Comparison of ENCODE assay signal across 10 mouse cellular contexts in the genomic region with DNA sequence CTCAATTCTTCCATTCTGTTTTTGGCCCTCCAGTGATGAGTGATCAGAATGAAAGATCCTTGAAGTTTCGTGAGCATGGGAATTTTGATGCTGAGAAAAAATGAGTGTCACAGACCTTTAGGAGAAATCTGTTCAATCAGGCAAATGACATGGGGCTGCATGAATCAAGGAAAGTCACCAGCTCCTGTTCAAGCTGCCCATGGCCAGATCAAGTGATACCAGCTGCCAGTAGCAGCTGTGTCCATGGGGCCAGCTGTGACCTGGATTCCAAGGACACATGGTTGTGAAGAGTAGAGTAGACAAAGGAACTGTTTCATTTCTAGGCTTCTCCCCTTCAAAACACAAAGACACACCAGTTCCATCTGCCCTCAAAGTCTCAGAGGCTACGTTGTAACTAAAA.
A peak's percentile ranks its signal among the peaks of the same experiment; 100 is the strongest.
DNase-seq lines count a peak whose midpoint lies in the region; ATAC-seq and TF ChIP-seq lines count a peak whose summit lies in the region.
"Had no signal": no experiment of that assay in that cellular context is flagged by ENCODE, and none has a peak within 500 bp of the region (broad histone marks: within the 10 kb centered on the region; RNA-seq: fewer than 3 reads in every experiment).

No protein-coding gene starts in this region.

- WGBS in midbrain, postnatal 0 days: 77% methylated on average over 2 of the region's 2 CpGs
- 72% methylated on average over 2 of the region's 2 CpGs for WGBS in midbrain, embryonic 14.5 days

- H3K9ac ChIP-seq in midbrain, postnatal 0 days (replicated peaks; ENCODE audit: low read length, poor library complexity, severe bottlenecking): no peak overlapping the region
- H3K9ac ChIP-seq in midbrain, embryonic 14.5 days (replicated peaks; ENCODE audit: low read length): no peak overlapping the region

- no peaks in the 10 kb centered on the region for H3K9me3 ChIP-seq in midbrain, postnatal 0 days (ENCODE audit: low read length)
- no peaks in the 10 kb centered on the region for H3K9me3 ChIP-seq in midbrain, embryonic 14.5 days (ENCODE audit: control insufficient read depth, low read length)

- no peak overlapping the region for H3K4me3 ChIP-seq in midbrain, postnatal 0 days (ENCODE audit: low read depth, low read length)
- no peak overlapping the region for H3K4me3 ChIP-seq in midbrain, embryonic 14.5 days (replicated peaks; ENCODE audit: low read depth, low read length)

- no peak overlapping the region for H3K4me2 ChIP-seq in midbrain, postnatal 0 days (ENCODE audit: low read depth, low read length, poor library complexity, severe bottlenecking)
- H3K4me2 ChIP-seq in midbrain, embryonic 14.5 days (ENCODE audit: low read length): no peak overlapping the region
- H3K4me2 ChIP-seq: midbrain, embryonic 11.5 days had no signal

- no peak for TF ChIP-seq CTCF in midbrain, postnatal 0 days (IDR thresholded peaks at IDR 0.05)

- no peaks in the 10 kb centered on the region for H3K27me3 ChIP-seq in midbrain, postnatal 0 days (ENCODE audit: insufficient read depth, low read length)
- no peaks in the 10 kb centered on the region for H3K27me3 ChIP-seq in midbrain, embryonic 14.5 days (ENCODE audit: control insufficient read depth, insufficient read depth, low read length)

- peak; percentile 54; the same call in 1 of the 2 replicates for ATAC-seq in midbrain, postnatal 0 days (ENCODE audit: low FRiP score)
- ATAC-seq in midbrain, embryonic 14.5 days (ENCODE audit: low FRiP score, low TSS enrichment): no peak
- ATAC-seq in monocyte, adult 5-6 weeks (replicated peaks; ENCODE audit: insufficient number of reproducible peaks, low FRiP score, low TSS enrichment, poor library complexity, severe bottlenecking): no peak

- H3K36me3 ChIP-seq in midbrain, postnatal 0 days (ENCODE audit: insufficient read depth, low read length): no peaks in the 10 kb centered on the region
- H3K36me3 ChIP-seq in midbrain, embryonic 14.5 days (ENCODE audit: control insufficient read depth, insufficient read depth, low read length): no peaks in the 10 kb centered on the region

- no peak overlapping the region for H3K27ac ChIP-seq in midbrain, postnatal 0 days (ENCODE audit: low read depth, low read length)
- no peak overlapping the region for H3K27ac ChIP-seq in midbrain, embryonic 14.5 days (replicated peaks; ENCODE audit: low read depth, low read length)

- DNase-seq in heart, adult 11 months: peak; percentile 68
- no peak for DNase-seq in heart, postnatal 4 days
- peak; percentile 22 for DNase-seq in midbrain, postnatal 0 days (ENCODE audit: low spot score)
- no peak for DNase-seq in midbrain, embryonic 14.5 days
- peak; percentile 48 for DNase-seq in kidney, adult 9 months
- peak; percentile 71 for DNase-seq in skeletal muscle tissue, adult 2 months (ENCODE audit: low read depth, low spot score)
- DNase-seq in frontal cortex, postnatal 36 days (ENCODE audit: low spot score in 2 of 2): no peak
- DNase-seq: thymus, postnatal 14 days had no signal

- H3K4me1 ChIP-seq in midbrain, postnatal 0 days (ENCODE audit: insufficient read depth, low read length): no peaks in the 10 kb centered on the region
- H3K4me1 ChIP-seq in midbrain, embryonic 14.5 days (ENCODE audit: control insufficient read depth, insufficient read depth, low read length): no peaks in the 10 kb centered on the region

Comparison
In these comparisons a context has a peak if more than half of its experiments do, and no peak if none do; other contexts are left out.
1. DNase-seq: peak in heart, adult 11 months (single experiment), midbrain, postnatal 0 days (single experiment), kidney, adult 9 months (single experiment) and skeletal muscle tissue, adult 2 months (single experiment); none in heart, postnatal 4 days (single experiment), midbrain, embryonic 14.5 days (single experiment) and frontal cortex, postnatal 36 days (0 of 2).